Mouse (Mus musculus) neural tube, embryonic 14.5 days (tissue): ENCODE results near the gene Rptor. TPM values are rescaled to one million over a fixed set of nuclear protein-coding genes. Genes with fewer than 3 reads are reported as not detected.

Experiments used
- ATAC-seq: fragments of 200-750 bp; cut with Nextera tagmentation; 2 replicates; pipeline ENCODE4 v1.8.0; 2017; ENCODE audit warnings: low read depth, mild to moderate bottlenecking, moderate TSS enrichment, moderate library complexity
- H3K27ac ChIP-seq: fragments of 300-500 bp; sonication (generic); 2 replicates; pipeline ENCODE4 v1.5.1; 2014; ENCODE audit warnings: low read depth, mild to moderate bottlenecking, control low read depth, low read length, moderate library complexity, mixed read lengths
- H3K27me3 ChIP-seq: fragments of 300-500 bp; sonication (generic); 2 replicates; pipeline ENCODE4 v1.6.1; 2014; ENCODE audit warnings: low read length; ENCODE audit not compliant: control insufficient read depth, insufficient read depth
- H3K36me3 ChIP-seq: fragments of 300-500 bp; sonication (generic); 2 replicates; pipeline ENCODE4 v1.6.1; 2014; ENCODE audit warnings: low read length, mixed read lengths; ENCODE audit not compliant: control insufficient read depth, insufficient read depth
- H3K4me1 ChIP-seq: fragments of 300-500 bp; sonication (generic); 2 replicates; pipeline ENCODE4 v1.6.1; 2014; ENCODE audit warnings: low read length; ENCODE audit not compliant: control insufficient read depth, insufficient read depth
- H3K4me2 ChIP-seq: fragments of 300-500 bp; sonication (generic); 2 replicates; pipeline ENCODE4 v1.6.1; 2014; ENCODE audit warnings: mild to moderate bottlenecking, low read depth, low read length, control low read depth
- H3K4me3 ChIP-seq: fragments of 300-500 bp; sonication (generic); 2 replicates; pipeline ENCODE4 v1.5.1; 2014; ENCODE audit warnings: low read depth, low read length, control low read depth, mixed read lengths
- H3K9ac ChIP-seq: fragments of 300-500 bp; sonication (generic); replicated peaks from 2 replicates; pipeline ENCODE4 v1.6.1; 2014; ENCODE audit warnings: low read depth, mild to moderate bottlenecking, control low read depth, low read length, mixed read lengths
- H3K9me3 ChIP-seq: fragments of 300-500 bp; sonication (generic); 2 replicates; pipeline ENCODE4 v1.6.1; 2016; ENCODE audit warnings: low read length; ENCODE audit not compliant: control insufficient read depth
- WGBS: fragments of 180-500 bp; shearing (Covaris S2); extraction: QIAGEN DNeasy Blood & Tissue Kit; methylation state at CpG from one replicate; pipeline ENCODE4 v1.1.7; 2014; 5-methylcytosine and 5-hydroxymethylcytosine counted together
- polyA plus RNA-seq: library from polyadenylated mRNA; unstranded; fragments of >200 nt; fragmentation: Nextera tagmentation; extraction: Ambion mirVana; gene quantifications from 2 replicates; pipeline ENCODE4 v1.2.1, GENCODE M21; 2014

Rptor gene
- polyA plus RNA-seq, 1 experiment from 2014 or later = 13.4 TPM

GRCm38 (mm10) chr11:119941794-119942193, 339.1 kb downstream of the Rptor start:
- Histone ChIP-seq H3K27me3 (no peaks in the 10 kb centered on the region), H3K4me3 (peak overlapping the region; percentile 69), H3K36me3 (no peaks in the 10 kb centered on the region), H3K27ac (no peak overlapping the region; the same call in 1 of the 2 replicates), H3K4me1 (peaks cover 22% of the 10 kb centered on the region), H3K9me3 (no peaks in the 10 kb centered on the region), H3K9ac (no peak overlapping the region), H3K4me2 (peak overlapping the region; percentile 98)
- WGBS = 2% methylated on average over 8 of the region's 8 CpGs
- no peak for ATAC-seq

- ATAC-seq = peak; percentile 10
- Histone ChIP-seq H3K4me1 (peaks cover 19% of the 10 kb centered on the region), H3K36me3 (no peaks in the 10 kb centered on the region), H3K27me3 (no peaks in the 10 kb centered on the region), H3K4me2 (peak overlapping the region; percentile 98), H3K4me3 (peak overlapping the region; percentile 69), H3K9me3 (no peaks in the 10 kb centered on the region), H3K27ac (peak overlapping the region; percentile 69), H3K9ac (peak overlapping the region; percentile 52)
- WGBS = under 1% methylated on average over 37 of the region's 43 CpGs
Measured at GRCm38 (mm10) chr11:119942201-119942726, 339.6 kb downstream of the Rptor start.

- Histone ChIP-seq H3K9ac (peak within 1 kb of the TSS; percentile 62), H3K27ac (peak within 1 kb of the TSS; percentile 69), H3K9me3 (no peaks in the 10 kb centered on the region), H3K4me3 (peak within 1 kb of the TSS; percentile 69), H3K4me2 (peak within 1 kb of the TSS; percentile 98), H3K27me3 (no peaks in the 10 kb centered on the region), H3K4me1 (peaks cover 19% of the 10 kb centered on the region), H3K36me3 (no peaks in the 10 kb centered on the region)
- peak; percentile 96 for ATAC-seq
- under 1% methylated on average over 66 of the region's 79 CpGs for WGBS
Measured at GRCm38 (mm10) chr11:119942727-119943427, 340.2 kb downstream of the Rptor start, which contains the start of gene Baiap2. TSS of gene Baiap2 (plus strand) at chr11:119942763.

- ATAC-seq = peak; percentile 10; the same call in 1 of the 2 replicates
- Histone ChIP-seq H3K27me3 (no peaks in the 10 kb centered on the region), H3K9me3 (no peaks in the 10 kb centered on the region), H3K4me2 (peak overlapping the region; percentile 98), H3K36me3 (no peaks in the 10 kb centered on the region), H3K27ac (peak overlapping the region; percentile 57; the same call in 1 of the 2 replicates), H3K9ac (peak overlapping the region; percentile 62), H3K4me1 (peaks cover 19% of the 10 kb centered on the region), H3K4me3 (peak overlapping the region; percentile 69)
- 4% methylated on average over 32 of the region's 32 CpGs for WGBS
Measured at GRCm38 (mm10) chr11:119943428-119943988, 340.8 kb downstream of the Rptor start.

GRCm38 (mm10) chr11:119945343-119945742, 342.6 kb downstream of the Rptor start:
- Histone ChIP-seq H3K4me1 (peaks cover 17% of the 10 kb centered on the region), H3K4me2 (no peak overlapping the region), H3K9me3 (no peaks in the 10 kb centered on the region), H3K9ac (no peak overlapping the region), H3K36me3 (no peaks in the 10 kb centered on the region), H3K27me3 (no peaks in the 10 kb centered on the region), H3K27ac (no peak overlapping the region), H3K4me3 (no peak overlapping the region)
- 85% methylated on average over 7 of the region's 7 CpGs for WGBS
- ATAC-seq = no peak

GRCm38 (mm10) chr11:119947426-119947825, 344.7 kb downstream of the Rptor start:
- Histone ChIP-seq H3K9me3 (no peaks in the 10 kb centered on the region), H3K27ac (no peak overlapping the region), H3K4me3 (no peak overlapping the region), H3K9ac (no peak overlapping the region), H3K27me3 (no peaks in the 10 kb centered on the region), H3K36me3 (no peaks in the 10 kb centered on the region), H3K4me2 (no peak overlapping the region), H3K4me1 (peaks cover 8% of the 10 kb centered on the region; the same call in 1 of the 2 replicates)
- 96% methylated on average over 1 of the region's 1 CpGs for WGBS
- ATAC-seq = no peak

- no peaks in the 10 kb centered on the region for H3K27me3 ChIP-seq
- no peaks in the 10 kb centered on the region for H3K36me3 ChIP-seq
- H3K9ac ChIP-seq = no peak overlapping the region
- H3K4me3 ChIP-seq = no peak overlapping the region
- H3K9me3 ChIP-seq = no peaks in the 10 kb centered on the region
- ATAC-seq = no peak
- no peak overlapping the region for H3K4me2 ChIP-seq
- no peak overlapping the region for H3K27ac ChIP-seq
- WGBS = 54% methylated on average over 2 of the region's 2 CpGs
- peaks cover 8% of the 10 kb centered on the region; the same call in 1 of the 2 replicates for H3K4me1 ChIP-seq
Measured at GRCm38 (mm10) chr11:119947897-119948296, 345.2 kb downstream of the Rptor start.

GRCm38 (mm10) chr11:119948305-119948704, 345.6 kb downstream of the Rptor start:
- ATAC-seq = no peak
- H3K4me1 ChIP-seq = peaks cover 7% of the 10 kb centered on the region; the same call in 1 of the 2 replicates
- H3K4me2 ChIP-seq = no peak overlapping the region
- H3K9me3 ChIP-seq = no peaks in the 10 kb centered on the region
- no peak overlapping the region for H3K27ac ChIP-seq
- no peak overlapping the region for H3K9ac ChIP-seq
- no peaks in the 10 kb centered on the region for H3K27me3 ChIP-seq
- 81% methylated on average over 4 of the region's 4 CpGs for WGBS
- H3K36me3 ChIP-seq = no peaks in the 10 kb centered on the region
- H3K4me3 ChIP-seq = no peak overlapping the region

- Histone ChIP-seq H3K9ac (no peak overlapping the region), H3K27ac (no peak overlapping the region), H3K9me3 (no peaks in the 10 kb centered on the region), H3K4me1 (peaks cover 2% of the 10 kb centered on the region; the same call in 1 of the 2 replicates), H3K27me3 (no peaks in the 10 kb centered on the region), H3K4me2 (no peak overlapping the region), H3K4me3 (no peak overlapping the region), H3K36me3 (no peaks in the 10 kb centered on the region)
- no peak for ATAC-seq
- WGBS = 87% methylated on average over 2 of the region's 2 CpGs
Measured at GRCm38 (mm10) chr11:119948803-119949202, 346.1 kb downstream of the Rptor start.
